Mouse (Mus musculus): Measurements from ENCODE around the gene Olfr228. TPM values are rescaled to one million over a fixed set of nuclear protein-coding genes. Genes with fewer than 3 reads are reported as not detected.
A peak's percentile ranks its signal among the peaks of the same experiment; 100 is the strongest.
"Not testable (repeated sequence)": the region's sequence is repeated elsewhere in the genome, so short reads cannot be mapped to it uniquely, and the experiment has no call there.

Olfr228 gene
- not detected in 2 replicates for total RNA-seq (2017)

DNA sequence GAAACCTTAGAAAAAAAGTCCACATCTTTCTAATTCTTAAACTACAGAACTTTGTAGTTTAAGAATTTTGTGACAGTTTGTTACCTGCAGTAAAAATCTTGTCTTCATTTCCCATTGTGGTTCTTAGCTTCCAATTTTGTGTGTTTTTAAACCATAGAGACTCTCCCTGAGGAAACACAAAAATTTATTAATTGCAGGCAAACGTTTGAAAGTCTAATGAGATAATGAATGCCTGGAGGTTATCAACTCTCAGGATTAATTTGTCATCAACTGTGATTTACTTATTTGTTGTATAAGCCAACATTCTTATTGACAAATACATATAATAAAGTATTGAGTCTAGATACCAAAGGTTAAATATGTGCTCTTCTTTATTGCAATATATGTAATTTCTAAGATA is at the start of gene Olfr228:
TSS of gene Olfr228 (minus strand) at position 101 of the 400 bp plus-strand sequence.
- ATAC-seq (ENCODE audit: extremely low read depth, insufficient number of reproducible peaks, low FRiP score, poor library complexity, severe bottlenecking): no peak

DNA sequence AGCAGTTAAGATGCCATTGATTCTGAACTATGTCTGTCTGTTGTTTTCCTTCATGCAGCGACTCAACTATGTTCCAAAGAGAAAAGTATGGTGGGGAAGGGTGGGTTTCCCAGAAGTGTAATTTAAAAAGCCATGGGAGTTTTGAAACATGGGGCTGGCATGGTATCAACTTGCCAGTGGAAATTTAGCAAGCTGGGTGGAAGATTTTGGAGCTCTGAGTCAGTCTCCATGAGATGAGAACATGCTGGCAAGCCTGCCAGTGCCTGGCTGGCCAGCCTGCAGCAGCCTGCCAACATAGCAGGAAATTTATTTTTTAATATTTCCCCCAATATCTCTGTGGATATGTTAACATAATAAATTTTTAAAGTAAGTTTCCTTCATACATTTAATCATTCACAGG is 43.8 kb upstream of the Olfr228 start:
- no peak for ATAC-seq (ENCODE audit: extremely low read depth, insufficient number of reproducible peaks, low FRiP score, poor library complexity, severe bottlenecking)

DNA sequence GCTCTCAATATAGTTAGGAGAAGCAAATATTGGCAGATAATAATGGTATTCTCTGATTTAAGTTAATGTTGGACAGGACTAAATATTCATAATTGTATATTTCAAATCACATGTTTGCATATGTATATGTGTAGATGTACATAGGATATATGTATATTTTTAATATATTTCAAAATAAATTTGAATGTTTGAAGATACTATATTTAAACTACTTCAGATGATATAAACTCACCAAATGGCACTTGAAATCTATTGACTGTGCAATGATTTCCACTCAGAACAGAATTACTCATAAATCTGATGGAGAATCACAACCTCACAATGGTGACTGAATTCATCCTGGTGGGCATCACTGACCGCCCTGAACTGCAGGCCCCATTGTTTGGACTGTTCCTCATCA is 21.0 kb upstream of the Olfr228 start, which contains the start of gene Olfr1076:
TSS of gene Olfr1076 (plus strand) at position 301 of the 400 bp plus-strand sequence.
- ATAC-seq (ENCODE audit: extremely low read depth, insufficient number of reproducible peaks, low FRiP score, poor library complexity, severe bottlenecking): no peak

DNA sequence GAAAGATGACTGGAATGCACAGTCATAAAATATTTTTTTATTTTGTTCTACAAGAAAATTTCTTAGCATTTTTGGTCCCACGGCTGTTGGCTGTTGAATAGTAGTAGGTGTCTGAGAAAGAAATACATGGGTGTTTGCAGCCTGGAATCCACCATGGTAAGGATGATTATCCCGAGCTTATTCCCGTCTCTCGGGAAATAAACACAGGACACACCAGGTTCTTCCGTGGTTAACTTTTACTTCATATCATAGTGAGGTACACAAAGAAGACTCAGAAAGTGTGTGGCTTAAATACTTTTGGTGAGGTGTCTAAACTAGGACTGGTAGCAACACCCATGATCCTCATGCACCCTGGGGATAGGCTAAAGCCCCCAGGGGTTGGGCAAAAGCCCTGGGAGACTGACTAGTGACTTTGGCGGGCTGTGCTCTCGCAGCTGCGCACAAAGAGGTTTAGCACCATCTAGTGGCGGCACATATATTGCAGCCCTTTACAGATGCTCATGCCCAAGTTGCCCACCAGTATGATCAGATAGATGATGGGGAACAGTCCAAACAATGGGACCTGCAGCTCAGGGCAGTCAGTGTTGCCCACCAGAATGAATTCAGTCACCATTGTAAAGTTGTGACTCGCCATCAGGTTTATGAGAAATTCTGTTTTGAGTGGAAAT is 22.6 kb downstream of the Olfr228 start:
- 0 out of 2 replicates have a peak, but pooled peaks have one; percentile 19 for ATAC-seq (ENCODE audit: extremely low read depth, insufficient number of reproducible peaks, low FRiP score, poor library complexity, severe bottlenecking)

DNA sequence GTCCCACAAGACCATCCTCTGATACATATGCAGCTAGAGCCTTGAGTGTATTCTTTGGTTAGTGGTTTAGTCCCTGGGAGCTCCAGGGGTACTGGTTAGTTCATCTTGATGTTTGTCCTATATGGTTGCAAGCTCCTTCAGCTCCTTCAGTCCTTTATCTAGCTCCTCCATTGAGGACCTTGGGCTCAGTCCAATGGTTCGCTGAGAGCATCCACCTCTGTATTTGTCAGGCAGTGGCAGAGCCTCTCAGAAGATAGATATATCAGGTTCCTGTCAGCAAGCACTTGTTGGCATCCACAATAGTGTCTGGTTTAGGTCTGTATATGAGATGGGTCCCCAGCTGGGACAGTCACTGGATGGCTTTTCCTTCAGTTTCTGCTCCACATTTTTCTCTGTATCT is 26.8 kb downstream of the Olfr228 start:
- no peak for ATAC-seq (ENCODE audit: extremely low read depth, insufficient number of reproducible peaks, low FRiP score, poor library complexity, severe bottlenecking)

DNA sequence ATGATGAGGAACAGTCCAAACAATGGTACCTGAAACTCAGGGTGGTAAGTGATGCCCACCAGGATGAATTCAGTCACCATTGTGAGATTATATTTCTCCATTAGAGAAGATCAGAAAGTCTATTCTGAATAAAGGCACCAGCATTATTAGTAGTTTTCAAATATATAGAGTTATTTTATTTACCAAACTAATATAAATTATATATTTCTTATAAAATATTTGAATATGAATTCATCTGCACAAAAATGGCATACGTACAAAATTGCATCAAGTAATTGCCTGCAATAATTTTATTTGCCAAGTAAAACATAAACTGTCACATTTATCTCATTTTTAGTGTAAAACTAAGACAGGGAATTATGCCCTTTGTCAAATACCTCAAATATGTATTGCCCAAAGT is 31.0 kb downstream of the Olfr228 start, which contains the start of gene Olfr1066:
TSS of gene Olfr1066 (minus strand) at position 101 of the 400 bp plus-strand sequence.
- ATAC-seq (ENCODE audit: extremely low read depth, insufficient number of reproducible peaks, low FRiP score, poor library complexity, severe bottlenecking): no peak

DNA sequence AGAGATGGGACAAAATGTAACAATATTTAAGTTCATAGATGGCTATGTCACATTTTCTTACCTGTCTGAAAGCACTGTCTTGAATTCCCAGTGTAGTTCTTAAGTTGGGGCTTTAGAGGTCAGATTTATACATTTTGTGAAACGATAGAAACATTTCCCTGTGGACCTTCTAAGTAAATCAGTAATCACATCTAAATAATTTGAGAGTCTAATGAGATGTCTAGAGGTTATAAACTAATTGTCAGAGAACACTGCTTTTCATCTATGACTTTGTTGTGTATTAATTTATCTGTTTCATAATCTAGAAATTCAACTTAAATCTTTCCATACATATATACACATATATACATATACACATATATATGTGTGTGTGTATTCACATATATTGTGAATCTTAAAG is 36.7 kb downstream of the Olfr228 start, which contains the start of gene Olfr1065:
TSS of gene Olfr1065 (minus strand) at position 101 of the 400 bp plus-strand sequence.
- ATAC-seq (ENCODE audit: extremely low read depth, insufficient number of reproducible peaks, low FRiP score, poor library complexity, severe bottlenecking): not testable (repeated sequence)

DNA sequence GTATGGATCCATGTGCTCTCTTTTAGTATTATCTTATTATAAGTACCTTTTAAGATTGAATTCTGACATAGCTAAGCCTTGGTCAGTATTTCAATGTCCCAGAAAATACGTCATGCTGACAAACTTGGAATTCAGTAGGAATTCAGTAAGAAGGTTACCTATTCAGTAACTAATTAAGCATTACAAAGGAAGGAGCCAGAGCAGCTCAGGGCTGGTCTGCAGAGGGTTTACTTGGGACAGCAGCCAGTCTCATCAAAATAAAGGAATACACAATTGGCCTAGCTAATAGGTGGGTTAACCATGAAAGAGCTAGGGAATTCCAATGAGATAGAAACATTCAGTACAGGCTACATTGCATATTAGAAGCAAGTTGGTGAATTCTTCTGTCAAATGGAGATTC is 45.1 kb downstream of the Olfr228 start:
- not testable (repeated sequence) for ATAC-seq (ENCODE audit: extremely low read depth, insufficient number of reproducible peaks, low FRiP score, poor library complexity, severe bottlenecking)

Other genes starting within 250 kb of the Olfr228 start
- gene Olfr1048, start 247.1 kb downstream of the Olfr228 start, total RNA-seq (2017): not detected in 2 replicates
- gene Olfr1049, start 229.1 kb downstream of the Olfr228 start, total RNA-seq (2017): not detected in 2 replicates
- 0.58 TPM in 1 of 2 replicates, not detected in the other for gene Olfr1051, start 208.3 kb downstream of the Olfr228 start, total RNA-seq (2017)
- gene Olfr1052, start 194.9 kb downstream of the Olfr228 start, total RNA-seq (2017): not detected in 2 replicates
- not detected in 2 replicates for gene Olfr1053, start 172.1 kb downstream of the Olfr228 start, total RNA-seq (2017)
- not detected in 2 replicates for gene Olfr1054, start 152.0 kb downstream of the Olfr228 start, total RNA-seq (2017)
- gene Olfr1055, start 137.1 kb downstream of the Olfr228 start, total RNA-seq (2017): not detected in 2 replicates
- gene Olfr1056, start 124.9 kb downstream of the Olfr228 start, total RNA-seq (2017): not detected in 2 replicates
- not detected in 2 replicates for gene Olfr1057, start 109.0 kb downstream of the Olfr228 start, total RNA-seq (2017)
- gene Olfr1058, start 98.8 kb downstream of the Olfr228 start, total RNA-seq (2017): not detected in 2 replicates
- not detected in 2 replicates for gene Olfr1061, start 73.3 kb downstream of the Olfr228 start, total RNA-seq (2017)
- not detected in 2 replicates for gene Olfr1062, start 60.6 kb downstream of the Olfr228 start, total RNA-seq (2017)
- not detected in 2 replicates for gene Olfr1065, start 36.8 kb downstream of the Olfr228 start, total RNA-seq (2017)
- not detected in 2 replicates for gene Olfr1066, start 31.1 kb downstream of the Olfr228 start, total RNA-seq (2017)
- not detected in 2 replicates for gene Olfr1076, start 21.1 kb upstream of the Olfr228 start, total RNA-seq (2017)
- gene Olfr1079, start 55.1 kb upstream of the Olfr228 start, total RNA-seq (2017): not detected in 2 replicates
- not detected in 2 replicates for gene Olfr1080, start 70.8 kb upstream of the Olfr228 start, total RNA-seq (2017)
- not detected in 2 replicates for gene Olfr1082, start 111.6 kb upstream of the Olfr228 start, total RNA-seq (2017)
- gene Olfr1084, start 152.3 kb upstream of the Olfr228 start, total RNA-seq (2017): not detected in 2 replicates
- gene Olfr1085, start 174.6 kb upstream of the Olfr228 start, total RNA-seq (2017): 0.12 TPM in 1 of 2 replicates, not detected in the other
- not detected in 2 replicates for gene Olfr1086, start 192.7 kb upstream of the Olfr228 start, total RNA-seq (2017)
- not detected in 2 replicates for gene Olfr1087, start 211.0 kb upstream of the Olfr228 start, total RNA-seq (2017)
- not detected in 2 replicates for gene Olfr1089, start 246.3 kb upstream of the Olfr228 start, total RNA-seq (2017)

All from neutrophil, adult 5-6 weeks (primary cell).